Mouse (Mus musculus) hindbrain, embryonic 15.5 days (tissue): Measurements from ENCODE around the gene Lbh. TPM values are rescaled to one million over a fixed set of nuclear protein-coding genes. Genes with fewer than 3 reads are reported as not detected.

Source experiments
- ATAC-seq: fragments of 200-750 bp; cut with Nextera tagmentation; 2 replicates; pipeline ENCODE4 v1.8.0; 2017; ENCODE audit warnings: low read depth, moderate number of reproducible peaks, moderate TSS enrichment; ENCODE audit not compliant: low FRiP score
- H3K27ac ChIP-seq: fragments of 300-500 bp; sonication (generic); replicated peaks from 2 replicates; pipeline ENCODE4 v1.5.1; 2015; ENCODE audit warnings: mild to moderate bottlenecking, inconsistent platforms
- H3K27me3 ChIP-seq: fragments of 300-500 bp; sonication (generic); 2 replicates; pipeline ENCODE4 v1.6.1; 2015; ENCODE audit warnings: control low read depth, inconsistent platforms
- H3K36me3 ChIP-seq: fragments of 300-500 bp; sonication (generic); 2 replicates; pipeline ENCODE4 v1.6.1; 2015; ENCODE audit warnings: control low read depth, inconsistent platforms
- H3K4me1 ChIP-seq: fragments of 300-500 bp; sonication (generic); replicated peaks from 2 replicates; pipeline ENCODE4 v1.6.1; 2015; ENCODE audit warnings: control low read depth, inconsistent platforms
- H3K4me2 ChIP-seq: fragments of 300-500 bp; sonication (generic); 2 replicates; pipeline ENCODE4 v1.6.1; 2015; ENCODE audit warnings: moderate library complexity, mild to moderate bottlenecking, inconsistent platforms
- H3K4me3 ChIP-seq: fragments of 300-500 bp; sonication (generic); 2 replicates; pipeline ENCODE4 v1.5.1; 2015; ENCODE audit warnings: mild to moderate bottlenecking, inconsistent platforms
- H3K9ac ChIP-seq: fragments of 300-500 bp; sonication (generic); 2 replicates; pipeline ENCODE4 v1.6.1; 2015; ENCODE audit warnings: inconsistent platforms
- H3K9me3 ChIP-seq: fragments of 300-500 bp; sonication (generic); 2 replicates; pipeline ENCODE4 v1.6.1; 2016; ENCODE audit warnings: control low read depth, inconsistent platforms
- WGBS: fragments of 180-500 bp; shearing (Covaris S2); methylation state at CpG from one replicate; pipeline ENCODE4 v1.1.7; 2015; 5-methylcytosine and 5-hydroxymethylcytosine counted together
- polyA plus RNA-seq: library from polyadenylated mRNA; unstranded; fragments of >200 nt; fragmentation: Nextera tagmentation; extraction: Ambion mirVana; gene quantifications from 2 replicates; pipeline ENCODE4 v1.2.1, GENCODE M21; 2015

Lbh gene
- polyA plus RNA-seq, 1 experiment from 2014 or later: 4.3 TPM

GRCm38 (mm10) chr17:72983471-72983870 lies 65.4 kb downstream of the Lbh start:
- H3K9ac ChIP-seq: no peak overlapping the region
- H3K9me3 ChIP-seq: no peaks in the 10 kb centered on the region
- no peaks in the 10 kb centered on the region for H3K4me1 ChIP-seq
- H3K4me2 ChIP-seq: no peak overlapping the region
- no peak overlapping the region for H3K27ac ChIP-seq
- no peak for ATAC-seq
- no peaks in the 10 kb centered on the region for H3K27me3 ChIP-seq
- 93% methylated on average over 7 of the region's 7 CpGs for WGBS
- no peaks in the 10 kb centered on the region for H3K36me3 ChIP-seq
- H3K4me3 ChIP-seq: no peak overlapping the region

DNA sequence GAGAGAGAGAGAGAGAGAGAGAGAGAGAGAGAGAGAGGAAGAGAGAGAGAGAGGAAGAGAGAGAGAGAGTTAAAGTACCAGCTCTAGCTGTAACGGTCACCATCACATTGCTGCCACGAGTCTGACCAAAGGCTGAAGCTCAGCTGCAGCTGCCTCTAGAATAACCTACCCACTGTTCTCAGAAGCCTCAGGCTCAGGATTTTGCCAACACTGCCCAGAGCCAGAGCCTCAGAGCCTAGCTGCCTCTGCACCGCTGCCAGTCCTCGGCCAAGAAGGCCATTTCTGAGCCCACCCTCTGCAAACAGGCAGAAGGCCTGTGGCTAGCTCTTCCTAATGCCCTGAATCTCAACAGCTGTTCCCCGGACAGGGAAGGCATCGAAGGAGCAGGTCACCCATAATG lies 70.9 kb downstream of the Lbh start:
- no peak for ATAC-seq
- WGBS: 72% methylated on average over 6 of the region's 6 CpGs
- Histone ChIP-seq H3K4me3 (no peak overlapping the region), H3K27ac (no peak overlapping the region), H3K36me3 (no peaks in the 10 kb centered on the region), H3K4me1 (no peaks in the 10 kb centered on the region; the same call in 1 of the 2 replicates), H3K9me3 (no peaks in the 10 kb centered on the region), H3K4me2 (no peak overlapping the region), H3K9ac (no peak overlapping the region), H3K27me3 (no peaks in the 10 kb centered on the region)

Other genes with a start within 250 kb of the Lbh start
- 95.4 and 98.3 TPM in 2 replicates for gene Ypel5, start 81.9 kb upstream of the Lbh start, polyA plus RNA-seq
- gene Lclat1, start 189.7 kb downstream of the Lbh start, polyA plus RNA-seq: 12.5 and 16.2 TPM in 2 replicates